Mouse (Mus musculus): ENCODE data around the gene 1600014C23Rik. TPM values are rescaled to one million over a fixed set of nuclear protein-coding genes. Genes with fewer than 3 reads are reported as not detected.

The 1600014C23Rik gene
- polyA plus RNA-seq, 1 experiment = 0.54 TPM

- WGBS = 100% methylated on average over 1 of the region's 1 CpGs
- Histone ChIP-seq H3K4me3 (replicated peaks; ENCODE audit: insufficient read depth, low read depth, low read length) (no peak overlapping the region), H3K27ac (ENCODE audit: insufficient read depth, low read length) (no peak overlapping the region), H3K27me3 (ENCODE audit: control insufficient read depth, insufficient read depth, low read length) (no peaks in the 10 kb centered on the region), H3K4me1 (ENCODE audit: control insufficient read depth, insufficient read depth, low read length) (peaks cover 14% of the 10 kb centered on the region)
- TF ChIP-seq CTCF (IDR thresholded peaks at IDR 0.05; ENCODE audit: borderline replicate concordance, insufficient read depth, low read depth, low read length) (no peak), POLR2A (IDR thresholded peaks at IDR 0.05; ENCODE audit: borderline replicate concordance, insufficient read depth, low read length) (no peak)
- DNase-seq = no peak
Measured at GRCm38 (mm10) chr17:45751359-45751758, 17.7 kb upstream of the 1600014C23Rik start.

GRCm38 (mm10) chr17:45749100-45749499 lies 15.5 kb upstream of the 1600014C23Rik start:
- no peaks in the 10 kb centered on the region for H3K27me3 ChIP-seq (ENCODE audit: control insufficient read depth, insufficient read depth, low read length)
- TF ChIP-seq CTCF (IDR thresholded peaks at IDR 0.05; ENCODE audit: borderline replicate concordance, insufficient read depth, low read depth, low read length) = no peak
- no peak for TF ChIP-seq POLR2A (IDR thresholded peaks at IDR 0.05; ENCODE audit: borderline replicate concordance, insufficient read depth, low read length)
- 7% methylated on average over 6 of the region's 6 CpGs for WGBS
- no peak overlapping the region for H3K27ac ChIP-seq (ENCODE audit: insufficient read depth, low read length)
- peak; percentile 78 to 80 for DNase-seq
- H3K4me3 ChIP-seq (replicated peaks; ENCODE audit: insufficient read depth, low read depth, low read length) = no peak overlapping the region
- H3K4me1 ChIP-seq (ENCODE audit: control insufficient read depth, insufficient read depth, low read length) = peaks cover 14% of the 10 kb centered on the region

- WGBS = 38% methylated on average over 16 of the region's 16 CpGs
- H3K4me3 ChIP-seq (replicated peaks; ENCODE audit: insufficient read depth, low read depth, low read length) = no peak overlapping the region
Measured at GRCm38 (mm10) chr17:45747858-45748785, 14.5 kb upstream of the 1600014C23Rik start.

GRCm38 (mm10) chr17:45747293-45747692 lies 13.6 kb upstream of the 1600014C23Rik start:
- peaks cover 14% of the 10 kb centered on the region for H3K4me1 ChIP-seq (ENCODE audit: control insufficient read depth, insufficient read depth, low read length)
- DNase-seq = no peak
- no peak overlapping the region for H3K4me3 ChIP-seq (replicated peaks; ENCODE audit: insufficient read depth, low read depth, low read length)
- WGBS = 94% methylated on average over 4 of the region's 4 CpGs
- TF ChIP-seq CTCF (IDR thresholded peaks at IDR 0.05; ENCODE audit: borderline replicate concordance, insufficient read depth, low read depth, low read length) (no peak), POLR2A (IDR thresholded peaks at IDR 0.05; ENCODE audit: borderline replicate concordance, insufficient read depth, low read length) (no peak)
- no peak overlapping the region for H3K27ac ChIP-seq (ENCODE audit: insufficient read depth, low read length)
- H3K27me3 ChIP-seq (ENCODE audit: control insufficient read depth, insufficient read depth, low read length) = no peaks in the 10 kb centered on the region

More at GRCm38 (mm10) chr17:45747858-45748785, 14.5 kb upstream of the 1600014C23Rik start:
- no peak overlapping the region for H3K27ac ChIP-seq (ENCODE audit: insufficient read depth, low read length)
- DNase-seq = peak; percentile 52 to 67
- H3K4me1 ChIP-seq (ENCODE audit: control insufficient read depth, insufficient read depth, low read length) = peaks cover 14% of the 10 kb centered on the region
- no peaks in the 10 kb centered on the region for H3K27me3 ChIP-seq (ENCODE audit: control insufficient read depth, insufficient read depth, low read length)
- TF ChIP-seq CTCF (IDR thresholded peaks at IDR 0.05; ENCODE audit: borderline replicate concordance, insufficient read depth, low read depth, low read length) = peak; percentile 54; the same call in 1 of the 2 replicates
- no peak for TF ChIP-seq POLR2A (IDR thresholded peaks at IDR 0.05; ENCODE audit: borderline replicate concordance, insufficient read depth, low read length)

GRCm38 (mm10) chr17:45746755-45747154 lies 13.1 kb upstream of the 1600014C23Rik start:
- Histone ChIP-seq H3K27ac (ENCODE audit: insufficient read depth, low read length) (no peak overlapping the region), H3K4me3 (replicated peaks; ENCODE audit: insufficient read depth, low read depth, low read length) (no peak overlapping the region), H3K4me1 (ENCODE audit: control insufficient read depth, insufficient read depth, low read length) (peaks cover 14% of the 10 kb centered on the region), H3K27me3 (ENCODE audit: control insufficient read depth, insufficient read depth, low read length) (no peaks in the 10 kb centered on the region)
- no peak for TF ChIP-seq POLR2A (IDR thresholded peaks at IDR 0.05; ENCODE audit: borderline replicate concordance, insufficient read depth, low read length)
- TF ChIP-seq CTCF (IDR thresholded peaks at IDR 0.05; ENCODE audit: borderline replicate concordance, insufficient read depth, low read depth, low read length) = no peak
- 68% methylated on average over 12 of the region's 12 CpGs for WGBS
- no peak for DNase-seq

GRCm38 (mm10) chr17:45745629-45746028 lies 12.0 kb upstream of the 1600014C23Rik start:
- TF ChIP-seq CTCF (IDR thresholded peaks at IDR 0.05; ENCODE audit: borderline replicate concordance, insufficient read depth, low read depth, low read length) (no peak), POLR2A (IDR thresholded peaks at IDR 0.05; ENCODE audit: borderline replicate concordance, insufficient read depth, low read length) (no peak)
- 98% methylated on average over 2 of the region's 2 CpGs for WGBS
- H3K27me3 ChIP-seq (ENCODE audit: control insufficient read depth, insufficient read depth, low read length) = no peaks in the 10 kb centered on the region
- no peak overlapping the region for H3K4me3 ChIP-seq (replicated peaks; ENCODE audit: insufficient read depth, low read depth, low read length)
- peaks cover 14% of the 10 kb centered on the region for H3K4me1 ChIP-seq (ENCODE audit: control insufficient read depth, insufficient read depth, low read length)
- no peak for DNase-seq
- no peak overlapping the region for H3K27ac ChIP-seq (ENCODE audit: insufficient read depth, low read length)

GRCm38 (mm10) chr17:45742371-45743147 lies 8.9 kb upstream of the 1600014C23Rik start:
- WGBS = 70% methylated on average over 13 of the region's 13 CpGs
- H3K4me1 ChIP-seq (ENCODE audit: control insufficient read depth, insufficient read depth, low read length) = no peaks in the 10 kb centered on the region
- no peaks in the 10 kb centered on the region for H3K27me3 ChIP-seq (ENCODE audit: control insufficient read depth, insufficient read depth, low read length)
- TF ChIP-seq CTCF (IDR thresholded peaks at IDR 0.05; ENCODE audit: borderline replicate concordance, insufficient read depth, low read depth, low read length) = no peak
- no peak for TF ChIP-seq POLR2A (IDR thresholded peaks at IDR 0.05; ENCODE audit: borderline replicate concordance, insufficient read depth, low read length)
- no peak overlapping the region for H3K4me3 ChIP-seq (replicated peaks; ENCODE audit: insufficient read depth, low read depth, low read length)
- H3K27ac ChIP-seq (ENCODE audit: insufficient read depth, low read length) = no peak overlapping the region
- DNase-seq = no peak

Measured in cerebellum, adult 2 months (tissue).